Mouse (Mus musculus): ENCODE data around the gene Caskin1. TPM values are rescaled to one million over a fixed set of nuclear protein-coding genes. Genes with fewer than 3 reads are reported as not detected.

Caskin1 gene
- not detected for polyA plus RNA-seq (2014; fragmentation: Illumina TruSeq; extraction: RNeasy Lipid Tissue Mini Kit (QIAGEN cat#74804); ENCODE audit: low read depth, low replicate concordance)

GRCm38 (mm10) chr17:24488186-24488661, at the start of gene Caskin1:
Gene Caskin1 (plus strand): TSS chr17:24488601.

GRCm38 (mm10) chr17:24442632-24443155, 45.7 kb upstream of the Caskin1 start, which contains the start of gene Dnase1l2:
Gene Dnase1l2 (minus strand): TSS chr17:24443105.

DNA sequence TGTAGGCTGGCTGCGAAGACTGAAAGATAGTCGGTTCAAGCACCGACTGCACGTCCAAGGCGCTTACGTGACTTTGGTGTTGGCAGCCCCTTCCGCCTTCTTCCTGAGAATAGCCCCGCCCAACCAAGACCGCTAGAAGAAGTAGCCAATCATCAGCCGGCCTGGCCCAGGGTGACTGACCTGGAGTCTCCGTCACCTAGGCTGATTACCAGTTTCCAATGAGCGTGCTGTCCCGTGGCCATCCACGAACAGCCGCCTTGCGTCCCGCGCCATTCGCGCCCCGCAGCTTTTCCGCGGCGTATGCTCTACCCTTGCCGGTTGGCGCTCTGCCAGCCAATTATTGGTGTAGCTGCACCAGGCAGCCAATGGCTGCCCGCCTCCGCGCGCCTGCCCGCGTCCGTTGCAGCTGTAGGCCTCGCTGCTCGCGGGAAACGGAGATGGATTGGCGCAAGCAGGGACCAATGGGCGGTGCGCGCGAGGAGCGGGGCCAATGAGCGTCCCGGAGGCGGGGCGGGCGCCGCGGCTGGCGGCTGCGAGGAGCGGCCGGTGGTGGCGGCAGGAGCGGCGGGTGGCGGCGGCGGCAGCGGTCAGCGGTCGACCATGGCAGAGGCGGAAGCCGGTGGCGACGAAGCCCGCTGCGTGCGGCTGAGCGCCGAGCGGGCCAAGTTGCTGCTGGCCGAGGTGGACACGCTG, 18.3 kb upstream of the Caskin1 start, which contains the start of the genes E4f1 and Pgp:
TSS of gene E4f1 (minus strand) at position 404 of the 693 bp plus-strand sequence.
TSS of gene Pgp (plus strand) at position 483 of the 693 bp plus-strand sequence.

GRCm38 (mm10) chr17:24473612-24474275, 14.7 kb upstream of the Caskin1 start, which contains the start of gene Bricd5:
Gene Bricd5 (plus strand): TSS chr17:24473884.

DNA sequence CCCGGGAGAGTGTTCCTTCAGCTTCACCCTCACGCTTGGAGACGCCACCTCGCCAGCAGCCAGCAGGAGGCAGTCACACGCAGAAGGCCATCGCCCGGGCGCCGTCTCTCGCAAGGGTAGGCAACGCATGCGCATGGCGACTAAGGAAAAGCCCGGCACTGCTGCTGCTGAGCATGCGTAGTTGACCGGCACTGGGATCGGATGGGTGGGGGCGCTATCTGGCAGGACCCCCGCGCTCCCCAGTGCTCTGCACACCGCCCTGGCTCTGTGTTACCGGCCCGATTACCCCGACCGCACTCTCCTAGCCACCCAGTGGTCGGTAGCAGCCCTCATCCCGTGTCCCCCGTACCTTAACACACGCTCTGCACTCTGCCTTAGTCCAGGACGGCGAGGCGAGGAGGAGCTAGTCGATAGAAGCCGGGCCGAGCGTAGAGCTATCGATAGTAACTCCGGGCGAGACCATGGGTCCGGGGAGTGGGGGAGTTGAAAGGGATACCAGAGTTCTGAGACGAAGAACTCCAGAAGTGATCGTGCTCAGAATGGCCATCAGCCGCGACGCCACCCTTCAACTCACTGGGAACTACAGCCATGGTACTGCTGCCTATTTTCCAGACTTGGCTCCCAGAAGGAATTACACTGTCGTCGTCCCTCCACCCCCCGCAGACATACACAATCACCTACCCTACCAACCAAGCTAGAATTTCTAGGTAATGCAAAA, 9.6 kb upstream of the Caskin1 start, which contains the start of gene Mlst8:
TSS of gene Mlst8 (minus strand) at position 416 of the 718 bp plus-strand sequence.

GRCm38 (mm10) chr17:24527723-24528559, 39.5 kb downstream of the Caskin1 start, which contains the start of gene Traf7:
Gene Traf7 (minus strand): TSS chr17:24527938.

DNA sequence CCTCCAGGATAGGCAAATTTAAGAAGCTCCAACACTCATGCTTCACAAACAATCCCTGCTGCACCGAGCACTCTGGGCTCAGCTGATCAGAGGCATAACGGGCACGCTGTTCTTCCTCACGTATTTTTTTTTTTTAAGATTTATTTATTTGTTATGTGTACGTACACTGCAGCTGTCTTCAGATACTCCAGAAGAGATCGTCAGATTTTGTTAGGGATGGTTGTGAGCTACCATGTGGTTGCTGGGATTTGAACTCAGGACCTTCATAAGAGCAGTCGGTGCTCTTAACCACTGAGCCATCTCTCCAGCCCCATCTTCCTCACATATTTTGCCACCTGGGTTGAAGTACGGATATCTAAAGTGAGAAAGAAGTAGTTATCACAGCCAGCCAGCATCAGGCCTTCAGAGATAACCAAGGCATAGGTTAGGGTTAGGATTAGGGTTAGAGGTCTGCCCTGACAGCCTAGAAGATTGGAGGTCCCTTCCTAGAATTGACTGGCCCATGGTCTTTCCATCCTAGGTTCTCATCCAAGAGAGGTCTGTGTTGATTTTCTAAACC, 45.8 kb downstream of the Caskin1 start, which contains the start of gene Rab26:
TSS of gene Rab26 (minus strand) at position 51 of the 559 bp plus-strand sequence.

GRCm38 (mm10) chr17:24549618-24550415, 61.4 kb downstream of the Caskin1 start, which contains the start of gene Pkd1:
Gene Pkd1 (plus strand): TSS chr17:24549834.

Other genes starting within 250 kb of the Caskin1 start
- gene Ccnf, start 237.1 kb upstream of the Caskin1 start, polyA plus RNA-seq (2014; fragmentation: Illumina TruSeq; extraction: RNeasy Lipid Tissue Mini Kit (QIAGEN cat#74804); ENCODE audit: low read depth, low replicate concordance) = 0.50 TPM
- gene Abca17, start 137.5 kb upstream of the Caskin1 start, polyA plus RNA-seq (2014; fragmentation: Illumina TruSeq; extraction: RNeasy Lipid Tissue Mini Kit (QIAGEN cat#74804); ENCODE audit: low read depth, low replicate concordance) = not detected
- 8.9 TPM for gene Abca3, start 136.7 kb upstream of the Caskin1 start, polyA plus RNA-seq (2014; fragmentation: Illumina TruSeq; extraction: RNeasy Lipid Tissue Mini Kit (QIAGEN cat#74804); ENCODE audit: low read depth, low replicate concordance)
- gene Rnps1, start 74.0 kb upstream of the Caskin1 start, polyA plus RNA-seq (2014; fragmentation: Illumina TruSeq; extraction: RNeasy Lipid Tissue Mini Kit (QIAGEN cat#74804); ENCODE audit: low read depth, low replicate concordance) = 19.3 TPM
- gene Eci1, start 62.0 kb upstream of the Caskin1 start, polyA plus RNA-seq (2014; fragmentation: Illumina TruSeq; extraction: RNeasy Lipid Tissue Mini Kit (QIAGEN cat#74804); ENCODE audit: low read depth, low replicate concordance) = 61.8 TPM
- gene Dnase1l2, start 45.5 kb upstream of the Caskin1 start, polyA plus RNA-seq (2014; fragmentation: Illumina TruSeq; extraction: RNeasy Lipid Tissue Mini Kit (QIAGEN cat#74804); ENCODE audit: low read depth, low replicate concordance) = not detected
- gene E4f1, start 18.3 kb upstream of the Caskin1 start, polyA plus RNA-seq (2014; fragmentation: Illumina TruSeq; extraction: RNeasy Lipid Tissue Mini Kit (QIAGEN cat#74804); ENCODE audit: low read depth, low replicate concordance) = 0.37 TPM
- gene Pgp, start 18.2 kb upstream of the Caskin1 start, polyA plus RNA-seq (2014; fragmentation: Illumina TruSeq; extraction: RNeasy Lipid Tissue Mini Kit (QIAGEN cat#74804); ENCODE audit: low read depth, low replicate concordance) = 6.5 TPM
- not detected for gene Bricd5, start 14.7 kb upstream of the Caskin1 start, polyA plus RNA-seq (2014; fragmentation: Illumina TruSeq; extraction: RNeasy Lipid Tissue Mini Kit (QIAGEN cat#74804); ENCODE audit: low read depth, low replicate concordance)
- 1.8 TPM for gene Mlst8, start 9.5 kb upstream of the Caskin1 start, polyA plus RNA-seq (2014; fragmentation: Illumina TruSeq; extraction: RNeasy Lipid Tissue Mini Kit (QIAGEN cat#74804); ENCODE audit: low read depth, low replicate concordance)
- gene Traf7, start 39.3 kb downstream of the Caskin1 start, polyA plus RNA-seq (2014; fragmentation: Illumina TruSeq; extraction: RNeasy Lipid Tissue Mini Kit (QIAGEN cat#74804); ENCODE audit: low read depth, low replicate concordance) = 3.5 TPM
- gene Rab26, start 45.6 kb downstream of the Caskin1 start, polyA plus RNA-seq (2014; fragmentation: Illumina TruSeq; extraction: RNeasy Lipid Tissue Mini Kit (QIAGEN cat#74804); ENCODE audit: low read depth, low replicate concordance) = not detected
- gene Pkd1, start 61.2 kb downstream of the Caskin1 start, polyA plus RNA-seq (2014; fragmentation: Illumina TruSeq; extraction: RNeasy Lipid Tissue Mini Kit (QIAGEN cat#74804); ENCODE audit: low read depth, low replicate concordance) = 1.3 TPM
- gene Tsc2, start 144.0 kb downstream of the Caskin1 start, polyA plus RNA-seq (2014; fragmentation: Illumina TruSeq; extraction: RNeasy Lipid Tissue Mini Kit (QIAGEN cat#74804); ENCODE audit: low read depth, low replicate concordance) = 7.0 TPM
- 0.50 TPM for gene Nthl1, start 144.1 kb downstream of the Caskin1 start, polyA plus RNA-seq (2014; fragmentation: Illumina TruSeq; extraction: RNeasy Lipid Tissue Mini Kit (QIAGEN cat#74804); ENCODE audit: low read depth, low replicate concordance)
- gene Slc9a3r2, start 161.7 kb downstream of the Caskin1 start, polyA plus RNA-seq (2014; fragmentation: Illumina TruSeq; extraction: RNeasy Lipid Tissue Mini Kit (QIAGEN cat#74804); ENCODE audit: low read depth, low replicate concordance) = 3.9 TPM
- gene Npw, start 169.9 kb downstream of the Caskin1 start, polyA plus RNA-seq (2014; fragmentation: Illumina TruSeq; extraction: RNeasy Lipid Tissue Mini Kit (QIAGEN cat#74804); ENCODE audit: low read depth, low replicate concordance) = not detected
- gene Zfp598, start 181.1 kb downstream of the Caskin1 start, polyA plus RNA-seq (2014; fragmentation: Illumina TruSeq; extraction: RNeasy Lipid Tissue Mini Kit (QIAGEN cat#74804); ENCODE audit: low read depth, low replicate concordance) = 3.4 TPM
- not detected for gene Syngr3, start 201.4 kb downstream of the Caskin1 start, polyA plus RNA-seq (2014; fragmentation: Illumina TruSeq; extraction: RNeasy Lipid Tissue Mini Kit (QIAGEN cat#74804); ENCODE audit: low read depth, low replicate concordance)
- gene Gfer, start 207.6 kb downstream of the Caskin1 start, polyA plus RNA-seq (2014; fragmentation: Illumina TruSeq; extraction: RNeasy Lipid Tissue Mini Kit (QIAGEN cat#74804); ENCODE audit: low read depth, low replicate concordance) = 12.1 TPM
- gene Noxo1, start 207.6 kb downstream of the Caskin1 start, polyA plus RNA-seq (2014; fragmentation: Illumina TruSeq; extraction: RNeasy Lipid Tissue Mini Kit (QIAGEN cat#74804); ENCODE audit: low read depth, low replicate concordance) = not detected
- gene Tbl3, start 219.1 kb downstream of the Caskin1 start, polyA plus RNA-seq (2014; fragmentation: Illumina TruSeq; extraction: RNeasy Lipid Tissue Mini Kit (QIAGEN cat#74804); ENCODE audit: low read depth, low replicate concordance) = 0.58 TPM
- not detected for gene Rnf151, start 229.5 kb downstream of the Caskin1 start, polyA plus RNA-seq (2014; fragmentation: Illumina TruSeq; extraction: RNeasy Lipid Tissue Mini Kit (QIAGEN cat#74804); ENCODE audit: low read depth, low replicate concordance)
- 483 TPM for gene Rps2, start 229.5 kb downstream of the Caskin1 start, polyA plus RNA-seq (2014; fragmentation: Illumina TruSeq; extraction: RNeasy Lipid Tissue Mini Kit (QIAGEN cat#74804); ENCODE audit: low read depth, low replicate concordance)
- gene Ndufb10, start 235.9 kb downstream of the Caskin1 start, polyA plus RNA-seq (2014; fragmentation: Illumina TruSeq; extraction: RNeasy Lipid Tissue Mini Kit (QIAGEN cat#74804); ENCODE audit: low read depth, low replicate concordance) = 138 TPM
- gene Rpl3l, start 239.2 kb downstream of the Caskin1 start, polyA plus RNA-seq (2014; fragmentation: Illumina TruSeq; extraction: RNeasy Lipid Tissue Mini Kit (QIAGEN cat#74804); ENCODE audit: low read depth, low replicate concordance) = not detected
- gene Msrb1, start 248.0 kb downstream of the Caskin1 start, polyA plus RNA-seq (2014; fragmentation: Illumina TruSeq; extraction: RNeasy Lipid Tissue Mini Kit (QIAGEN cat#74804); ENCODE audit: low read depth, low replicate concordance) = 93.0 TPM